Mouse (Mus musculus) kidney, adult 11 months (tissue): ENCODE measurements around the gene Psme2b.
"Not testable (repeated sequence)": the region's sequence is repeated elsewhere in the genome, so short reads cannot be mapped to it uniquely, and the experiment has no call there.

ENCODE experiments used
- DNase-seq: peaks from one replicate; pipeline ENCODE4 v3.0.0; 2022

The Psme2b gene

GRCm38 (mm10) chr11:48900654-48901566 is 45.1 kb downstream of the Psme2b start:
- not testable (repeated sequence) for DNase-seq

GRCm38 (mm10) chr11:48898812-48899431 is 47.1 kb downstream of the Psme2b start:
- DNase-seq = no peak
